Mouse (Mus musculus) brain, embryonic 14.5 days (tissue): ENCODE measurements around the gene Rxra. TPM values are rescaled to one million over a fixed set of nuclear protein-coding genes. Genes with fewer than 3 reads are reported as not detected.
A peak's percentile ranks its signal among the peaks of the same experiment; 100 is the strongest.

ENCODE experiments used
- DNase-seq: peaks from one replicate; pipeline ENCODE4 v3.0.0-alpha.2; 2011; ENCODE audit warnings: low read depth
- CTCF ChIP-seq: fragments of 200-500 bp; IDR thresholded peaks from 2 replicates; pipeline ENCODE4 v1.5.1; 2012; ENCODE audit warnings: inconsistent platforms, mild to moderate bottlenecking, moderate library complexity, borderline replicate concordance; ENCODE audit not compliant: insufficient read depth, insufficient read length; ENCODE audit errors: extremely low read depth
- POLR2A ChIP-seq: fragments of 200-500 bp; IDR thresholded peaks from 2 replicates; pipeline ENCODE4 v1.6.1; 2012; ENCODE audit warnings: mild to moderate bottlenecking, inconsistent platforms, borderline replicate concordance; ENCODE audit not compliant: poor library complexity, insufficient read depth, insufficient read length, severe bottlenecking; ENCODE audit errors: extremely low read depth
- polyA plus RNA-seq: library from polyadenylated mRNA; depleted of rRNA; stranded (reverse); fragments of >200 nt; gene quantifications from 2 replicates; pipeline ENCODE4 v1.2.3, GENCODE M21; 2012

Rxra gene
- polyA plus RNA-seq, 1 experiment, result 20.4 TPM

GRCm38 (mm10) chr2:27775006-27775405 is 98.8 kb downstream of the Rxra start:
- no peak for DNase-seq
- TF ChIP-seq POLR2A (no peak), CTCF (no peak)

GRCm38 (mm10) chr2:27775625-27776024 is 99.4 kb downstream of the Rxra start:
- TF ChIP-seq POLR2A (no peak), CTCF (no peak)
- no peak for DNase-seq

GRCm38 (mm10) chr2:27777756-27778155 is 101.5 kb downstream of the Rxra start:
- no peak for DNase-seq
- TF ChIP-seq CTCF (no peak), POLR2A (no peak)

GRCm38 (mm10) chr2:27778289-27778688 is 102.0 kb downstream of the Rxra start:
- TF ChIP-seq CTCF, result no peak
- TF ChIP-seq POLR2A, result no peak
- no peak for DNase-seq

- TF ChIP-seq POLR2A, result no peak
- TF ChIP-seq CTCF, result no peak
- no peak for DNase-seq
Observed at GRCm38 (mm10) chr2:27779291-27779866, 103.1 kb downstream of the Rxra start.

DNA sequence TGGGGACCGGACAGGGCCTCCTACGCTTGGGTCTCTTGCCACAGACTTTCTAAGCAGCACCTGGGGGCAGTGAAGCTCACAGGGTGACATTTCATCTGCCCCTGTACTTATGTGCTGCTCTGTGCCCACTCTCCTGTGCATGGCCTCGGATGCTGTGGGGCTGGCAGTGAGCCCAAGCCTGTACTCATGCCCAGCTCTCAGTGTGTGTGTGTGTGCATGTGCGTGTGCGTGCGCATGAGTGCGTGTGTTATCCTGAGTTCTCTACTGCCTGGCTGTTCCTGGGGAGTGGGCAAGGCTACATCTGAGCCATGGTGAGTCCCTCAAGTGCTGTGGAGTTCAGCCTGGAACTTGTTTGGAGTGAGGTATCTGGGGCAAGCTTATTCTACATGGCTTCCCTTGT is 103.9 kb downstream of the Rxra start:
- TF ChIP-seq CTCF, result no peak
- no peak for TF ChIP-seq POLR2A
- DNase-seq, result peak; percentile 40

DNA sequence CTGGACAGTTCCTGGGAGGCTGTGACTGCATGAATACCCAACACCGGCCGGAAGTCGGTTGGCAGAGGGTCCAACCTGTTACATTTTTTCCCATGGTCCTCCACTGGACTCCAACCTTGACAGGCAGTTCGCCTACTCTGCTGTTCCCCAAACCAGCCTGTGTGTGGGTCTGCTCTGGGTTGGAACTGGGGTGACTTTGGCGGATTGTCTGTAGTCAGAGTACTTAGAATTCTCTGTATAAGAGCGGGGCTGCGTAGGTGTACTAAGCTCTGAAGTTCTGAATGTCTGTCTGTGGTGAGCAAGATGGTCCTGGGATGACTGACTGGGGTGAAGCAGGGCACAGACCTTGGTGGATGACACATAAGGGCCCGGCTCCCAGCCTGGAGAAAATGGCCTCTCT is 109.1 kb downstream of the Rxra start:
- TF ChIP-seq CTCF (no peak), POLR2A (no peak)
- DNase-seq, result no peak

GRCm38 (mm10) chr2:27785973-27786417 is 109.8 kb downstream of the Rxra start:
- TF ChIP-seq CTCF (no peak), POLR2A (no peak)
- DNase-seq, result no peak

DNA sequence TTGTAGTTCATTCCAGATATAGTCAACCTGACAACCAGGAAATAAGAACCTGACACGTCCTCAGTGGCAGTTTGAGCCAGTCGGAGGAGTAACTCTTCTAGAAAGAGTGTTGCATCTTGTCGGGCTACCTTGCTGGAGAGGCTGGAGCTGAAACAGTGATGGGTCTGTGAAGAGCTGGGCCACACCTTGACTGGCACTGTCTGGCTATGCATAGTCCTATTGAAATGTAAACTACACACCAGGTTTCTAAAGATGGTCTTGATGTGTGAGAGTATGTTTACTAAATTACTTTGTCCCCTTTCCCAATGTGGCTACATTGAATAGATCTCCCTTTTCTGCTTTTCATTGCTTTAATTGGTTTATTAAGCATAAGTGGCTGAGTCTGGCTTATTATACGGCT is 115.3 kb downstream of the Rxra start:
- DNase-seq, result no peak
- TF ChIP-seq POLR2A (no peak), CTCF (no peak)

DNA sequence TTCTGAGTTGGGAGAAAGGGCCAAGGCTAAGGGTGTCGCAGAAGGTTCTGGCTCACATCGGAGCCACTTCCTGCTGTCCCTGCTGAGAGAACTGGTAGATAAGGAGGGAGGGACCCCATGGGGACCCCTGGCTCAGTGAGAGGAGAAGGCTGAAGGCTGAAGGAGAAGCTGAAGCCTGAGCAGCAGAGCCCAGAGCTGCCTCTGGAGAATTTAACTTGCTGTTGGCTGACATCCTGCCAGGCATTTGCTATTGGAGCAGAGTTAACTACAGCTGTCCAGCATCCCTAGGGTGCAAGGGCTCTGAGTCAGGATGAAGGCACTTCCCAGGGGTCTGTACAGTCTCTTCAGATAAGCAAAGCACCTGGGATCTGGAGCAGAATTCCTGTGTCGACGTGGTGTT is 122.8 kb downstream of the Rxra start:
- TF ChIP-seq CTCF (no peak), POLR2A (no peak)
- DNase-seq, result no peak

- DNase-seq, result no peak
- no peak for TF ChIP-seq CTCF
- no peak for TF ChIP-seq POLR2A
Observed at GRCm38 (mm10) chr2:27801041-27801440, 124.8 kb downstream of the Rxra start.

GRCm38 (mm10) chr2:27802493-27802892 is 126.3 kb downstream of the Rxra start:
- DNase-seq, result peak; percentile 6
- TF ChIP-seq CTCF, result no peak
- no peak for TF ChIP-seq POLR2A
